Mouse (Mus musculus): ENCODE results near the gene Zscan10.

Zscan10 gene

DNA sequence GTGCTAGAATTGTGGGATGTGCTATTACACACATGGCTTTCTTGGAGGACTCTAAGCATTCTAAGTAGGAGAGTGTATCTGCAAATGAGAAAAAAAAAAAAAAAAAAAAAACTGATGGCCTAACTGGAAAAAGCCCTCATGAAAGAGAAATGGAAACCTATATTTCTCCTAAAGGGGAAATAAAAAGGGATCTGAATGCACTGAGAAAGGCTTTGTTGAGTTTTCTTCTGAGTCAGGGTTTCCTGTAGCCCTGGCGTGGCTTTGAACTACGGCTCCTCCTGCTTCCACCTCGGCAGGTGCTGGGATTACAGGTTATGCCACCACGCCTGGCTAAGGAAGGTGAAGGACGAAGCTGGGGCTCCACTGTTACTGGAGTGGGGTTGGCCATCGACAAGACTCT, 53.3 kb downstream of the Zscan10 start:
- DNase-seq: no peak

DNA sequence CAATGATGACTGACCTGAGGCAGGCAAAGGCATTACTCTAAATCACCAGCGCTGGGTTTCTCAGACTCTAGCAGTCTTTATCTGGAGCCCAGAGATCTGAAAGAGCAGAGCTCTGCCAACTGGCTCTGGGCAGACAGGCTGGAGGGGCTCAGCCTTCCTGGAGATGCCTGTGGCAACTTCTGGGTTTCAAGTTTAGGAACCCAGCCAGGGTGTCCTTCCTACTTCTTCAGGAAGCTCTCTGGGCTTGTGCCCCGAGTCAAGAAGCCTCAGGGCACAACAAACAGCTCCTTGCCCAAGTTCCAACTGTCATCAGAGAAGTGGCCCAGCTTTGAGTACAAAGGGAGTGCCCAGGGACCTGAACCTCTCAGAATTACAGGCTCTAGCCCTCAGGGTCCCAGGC, 53.8 kb downstream of the Zscan10 start:
- no peak for DNase-seq

DNA sequence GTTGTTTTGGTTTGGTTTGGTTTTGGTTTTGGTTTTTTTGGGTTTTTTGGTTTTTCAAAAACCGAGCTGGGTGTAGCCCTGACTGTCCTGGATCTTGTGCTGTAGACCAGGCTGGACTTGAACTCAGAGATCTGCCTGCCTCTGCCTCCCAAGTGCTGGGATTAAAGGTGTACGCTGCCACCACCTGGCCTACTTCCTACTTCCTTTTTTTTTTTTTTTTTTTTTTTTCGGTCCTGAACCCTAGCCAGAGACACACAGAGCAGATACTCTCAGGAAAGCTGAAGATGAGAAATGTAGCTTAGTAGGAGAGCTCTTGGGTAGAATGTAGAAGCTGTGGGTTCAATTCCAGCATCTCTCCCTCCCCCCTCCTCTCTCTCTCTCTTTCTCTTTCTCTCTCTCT, 57.8 kb downstream of the Zscan10 start:
- no peak for DNase-seq

- DNase-seq: peak; percentile 54
Observed at GRCm38 (mm10) chr17:23660117-23660875, 59.6 kb downstream of the Zscan10 start, which contains the start of gene Bicdl2. Gene Bicdl2, plus strand, starts transcription at chr17:23660506.

All from thymus, postnatal 14 days (tissue).